Mouse (Mus musculus) spleen, adult 2 months (tissue): ENCODE results near the gene Apaf1.

Experiments used
- CTCF ChIP-seq: fragments of 200-500 bp; IDR thresholded peaks from 2 replicates; pipeline ENCODE4 v1.5.1; 2011; ENCODE audit warnings: mild to moderate bottlenecking, inconsistent platforms; ENCODE audit not compliant: insufficient read depth, insufficient read length, insufficient replicate concordance; ENCODE audit errors: extremely low read depth
- POLR2A ChIP-seq: fragments of 200-500 bp; IDR thresholded peaks from 2 replicates; pipeline ENCODE4 v1.6.1; 2011; ENCODE audit warnings: low read depth, low read length, inconsistent platforms

- TF ChIP-seq CTCF: no peak
- no peak for TF ChIP-seq POLR2A
Observed at GRCm38 (mm10) chr10:91130792-91131191, 48.2 kb upstream of the Apaf1 start.
